Mouse (Mus musculus): Measurements from ENCODE around the gene Ift140.

Gene Ift140

GRCm38 (mm10) chr17:25076906-25077305, 61.0 kb downstream of the Ift140 start:
- no peak for DNase-seq (ENCODE audit: extremely low read depth, low read depth)

DNA sequence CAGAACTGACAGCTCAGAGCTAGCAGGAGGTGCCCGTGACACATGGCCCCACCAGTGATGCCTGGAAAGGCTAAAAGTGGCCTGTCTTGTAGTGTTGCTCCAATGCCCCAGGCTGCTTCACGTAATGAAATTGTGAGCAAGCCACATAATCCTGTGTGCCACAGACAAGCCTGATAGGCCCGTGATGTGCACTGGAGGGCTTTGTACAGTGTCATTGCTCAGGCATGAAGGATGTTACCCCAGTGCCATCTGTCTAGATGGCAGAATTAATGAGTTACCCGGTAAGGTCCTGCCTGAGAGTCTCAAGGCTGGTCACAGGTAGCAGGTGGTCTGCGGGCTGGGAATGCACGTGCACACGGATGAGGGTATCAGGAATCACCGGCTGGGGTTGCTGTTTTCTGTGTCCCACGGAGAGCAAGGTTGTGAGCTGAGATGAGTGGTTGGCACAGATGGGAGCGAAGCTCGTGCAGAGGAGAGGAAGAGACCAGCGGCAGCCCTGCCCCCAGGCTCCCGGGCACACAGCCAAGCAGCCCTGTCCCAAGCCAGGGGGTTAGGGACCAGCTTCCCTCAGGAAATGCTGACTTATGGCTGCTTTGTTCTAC, 62.0 kb downstream of the Ift140 start:
- DNase-seq (ENCODE audit: extremely low read depth, low read depth) = no peak

DNA sequence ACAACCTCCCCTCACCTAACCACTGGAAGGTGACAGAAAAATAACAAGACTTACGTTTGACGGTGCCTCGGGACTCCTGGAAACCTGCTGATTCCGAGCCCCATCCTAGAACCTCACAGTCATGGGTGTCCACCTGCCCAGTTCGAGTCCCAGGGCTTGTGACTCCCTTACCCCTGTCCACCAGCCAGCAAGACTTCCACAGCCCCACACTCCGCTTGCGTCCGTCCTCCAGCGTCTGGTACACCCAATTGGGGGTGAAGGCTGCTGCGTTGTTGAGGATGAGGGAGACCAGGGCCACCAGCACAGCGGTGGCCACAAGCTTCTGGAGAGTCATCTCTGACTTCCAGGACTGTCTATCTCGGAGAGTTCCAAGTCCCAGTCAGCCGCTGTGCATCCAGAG, 64.3 kb downstream of the Ift140 start:
- no peak for DNase-seq (ENCODE audit: extremely low read depth, low read depth)

- DNase-seq (ENCODE audit: extremely low read depth, low read depth) = no peak
These were observed 65.1 kb downstream of the Ift140 start for GRCm38 (mm10) chr17:25080960-25081381.

GRCm38 (mm10) chr17:25082081-25082847, 66.4 kb downstream of the Ift140 start:
- DNase-seq (ENCODE audit: extremely low read depth, low read depth) = no peak

GRCm38 (mm10) chr17:25082887-25083286, 67.0 kb downstream of the Ift140 start:
- DNase-seq (ENCODE audit: extremely low read depth, low read depth) = no peak

- DNase-seq (ENCODE audit: extremely low read depth, low read depth) = no peak
These were observed 67.6 kb downstream of the Ift140 start, which contains the start of gene Tmem204 for GRCm38 (mm10) chr17:25083444-25083931. TSS of gene Tmem204 (minus strand) at chr17:25083591.

- DNase-seq (ENCODE audit: extremely low read depth, low read depth) = no peak
These were observed 69.0 kb downstream of the Ift140 start for GRCm38 (mm10) chr17:25084835-25085385.

DNA sequence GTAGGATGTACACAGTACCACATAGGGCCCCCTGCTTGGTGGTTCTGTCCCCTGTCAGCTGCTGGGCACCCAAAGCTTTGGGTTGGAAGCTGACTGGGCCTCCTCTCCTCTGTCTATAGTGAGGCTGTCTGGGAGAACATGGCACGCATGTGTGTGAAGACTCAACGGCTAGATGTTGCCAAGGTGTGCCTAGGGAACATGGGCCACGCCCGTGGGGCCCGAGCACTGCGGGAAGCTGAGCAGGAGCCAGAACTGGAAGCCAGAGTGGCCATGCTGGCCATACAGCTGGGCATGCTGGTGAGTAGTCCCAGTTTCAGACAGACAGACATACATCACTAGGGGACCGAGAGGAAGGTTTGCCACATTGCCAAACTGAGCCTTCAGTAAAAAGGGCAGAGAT, 70.8 kb downstream of the Ift140 start:
- DNase-seq (ENCODE audit: extremely low read depth, low read depth) = no peak

DNA sequence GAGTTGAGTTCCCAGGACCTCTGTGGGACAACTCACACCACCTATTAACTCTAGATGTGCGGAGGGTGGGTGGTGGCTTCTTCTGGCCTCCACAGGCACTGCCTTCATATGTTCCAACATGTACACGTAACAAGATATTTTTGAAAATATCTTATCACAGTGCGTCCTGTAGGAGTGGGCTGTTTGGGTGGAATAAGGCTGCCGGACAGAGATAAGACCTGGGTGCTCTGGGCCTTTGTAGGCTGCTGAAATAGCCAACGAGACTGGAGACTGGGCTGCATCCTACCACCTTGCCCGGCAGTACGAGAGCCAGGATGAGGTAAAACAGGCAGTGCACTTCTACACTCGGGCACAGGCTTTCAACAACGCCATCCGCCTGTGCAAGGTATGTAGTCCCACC, 73.3 kb downstream of the Ift140 start:
- no peak for DNase-seq (ENCODE audit: extremely low read depth, low read depth)

GRCm38 (mm10) chr17:25090450-25090849, 74.6 kb downstream of the Ift140 start:
- no peak for DNase-seq (ENCODE audit: extremely low read depth, low read depth)

DNA sequence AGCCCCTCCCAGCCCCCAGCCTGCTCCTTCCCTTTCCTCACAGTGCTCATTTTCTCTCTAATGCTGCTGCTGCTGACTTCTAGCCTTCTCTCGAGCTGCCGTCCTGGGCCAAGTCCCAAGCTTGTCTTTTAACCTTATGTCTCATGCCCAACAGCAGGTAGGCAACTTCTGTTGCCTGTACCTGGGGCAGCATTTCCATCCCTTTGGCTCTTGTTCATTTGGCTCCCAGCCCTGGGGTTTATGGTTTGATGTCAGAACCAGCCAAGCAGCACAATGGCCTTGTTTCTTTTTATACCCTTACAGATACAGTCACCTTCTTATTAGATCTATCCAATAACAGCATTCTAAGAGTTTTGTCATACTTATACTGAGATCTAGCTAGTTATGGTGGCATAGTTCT, 80.3 kb downstream of the Ift140 start:
- DNase-seq (ENCODE audit: extremely low read depth, low read depth) = no peak

- no peak for DNase-seq (ENCODE audit: extremely low read depth, low read depth)
These were observed 84.2 kb downstream of the Ift140 start for GRCm38 (mm10) chr17:25100052-25100451.

DNA sequence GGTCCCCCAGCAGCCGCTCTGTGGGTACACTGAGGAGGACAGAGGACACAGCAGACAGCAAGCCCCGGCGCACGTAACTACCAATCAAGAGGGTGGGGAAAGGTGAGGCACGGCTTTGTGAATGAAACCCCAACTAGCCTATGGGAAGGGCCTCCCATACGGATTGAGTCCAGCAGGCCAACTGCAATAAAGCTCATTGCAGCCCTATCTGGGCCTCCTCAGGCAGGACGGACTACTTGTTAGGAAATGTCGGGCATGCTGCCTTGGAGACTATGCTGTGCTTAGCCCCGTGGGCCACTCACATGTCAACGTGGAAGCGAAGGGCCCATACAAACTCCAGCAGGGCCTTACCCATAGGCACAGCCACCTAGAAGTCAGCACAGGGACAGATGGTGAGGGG, 85.5 kb downstream of the Ift140 start:
- DNase-seq (ENCODE audit: extremely low read depth, low read depth) = no peak

- DNase-seq (ENCODE audit: extremely low read depth, low read depth) = no peak
These were observed 91.9 kb downstream of the Ift140 start for GRCm38 (mm10) chr17:25107786-25108185.

- DNase-seq (ENCODE audit: extremely low read depth, low read depth) = no peak
These were observed 93.7 kb downstream of the Ift140 start for GRCm38 (mm10) chr17:25109578-25109977.

DNA sequence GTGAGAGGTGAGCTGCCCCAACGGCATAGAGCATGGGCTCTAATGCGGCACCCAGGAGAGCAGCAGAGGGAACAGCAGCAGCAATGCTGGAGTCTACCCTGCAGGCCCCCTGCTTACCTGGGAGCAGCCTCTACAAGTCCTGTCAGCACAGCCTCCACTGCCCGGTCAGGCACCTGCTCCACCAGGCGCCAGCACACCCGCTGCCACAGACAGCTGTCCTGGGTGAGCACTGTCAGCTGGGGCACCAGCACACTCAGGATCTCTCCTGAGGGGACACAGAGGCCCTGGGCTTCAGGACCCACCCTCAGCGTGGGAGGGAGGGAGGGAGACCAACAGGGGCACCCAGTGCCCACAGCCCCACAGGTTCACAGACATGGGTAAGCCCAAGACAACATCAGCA, 94.7 kb downstream of the Ift140 start:
- DNase-seq (ENCODE audit: extremely low read depth, low read depth) = no peak

DNA sequence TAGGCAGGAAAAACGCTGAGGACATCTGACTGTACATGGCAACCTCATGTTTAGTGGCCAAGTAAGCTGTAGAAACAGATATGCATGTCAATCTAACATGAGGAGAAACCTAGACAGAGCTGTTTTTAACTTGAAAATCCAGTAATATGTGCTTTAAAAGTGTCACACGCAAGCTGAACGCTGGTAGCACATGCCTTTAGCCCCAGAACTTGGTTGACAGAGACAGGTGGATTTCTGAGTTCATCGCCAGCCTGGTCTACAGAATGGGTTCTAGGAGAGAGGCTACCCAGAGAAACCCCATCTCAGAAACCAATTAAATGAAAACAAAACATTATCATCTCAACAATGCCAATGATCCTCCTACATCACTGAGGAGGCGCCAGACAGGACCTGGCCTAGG, 95.3 kb downstream of the Ift140 start:
- DNase-seq (ENCODE audit: extremely low read depth, low read depth) = no peak

GRCm38 (mm10) chr17:25111739-25112422, 96.0 kb downstream of the Ift140 start:
- no peak for DNase-seq (ENCODE audit: extremely low read depth, low read depth)

- DNase-seq (ENCODE audit: extremely low read depth, low read depth) = no peak
These were observed 96.5 kb downstream of the Ift140 start for GRCm38 (mm10) chr17:25112423-25112810.

GRCm38 (mm10) chr17:25114908-25115645, 99.2 kb downstream of the Ift140 start:
- DNase-seq (ENCODE audit: extremely low read depth, low read depth) = peak; percentile 60
